ENCODE assay signal across 9 mouse cellular contexts in the genomic region with DNA sequence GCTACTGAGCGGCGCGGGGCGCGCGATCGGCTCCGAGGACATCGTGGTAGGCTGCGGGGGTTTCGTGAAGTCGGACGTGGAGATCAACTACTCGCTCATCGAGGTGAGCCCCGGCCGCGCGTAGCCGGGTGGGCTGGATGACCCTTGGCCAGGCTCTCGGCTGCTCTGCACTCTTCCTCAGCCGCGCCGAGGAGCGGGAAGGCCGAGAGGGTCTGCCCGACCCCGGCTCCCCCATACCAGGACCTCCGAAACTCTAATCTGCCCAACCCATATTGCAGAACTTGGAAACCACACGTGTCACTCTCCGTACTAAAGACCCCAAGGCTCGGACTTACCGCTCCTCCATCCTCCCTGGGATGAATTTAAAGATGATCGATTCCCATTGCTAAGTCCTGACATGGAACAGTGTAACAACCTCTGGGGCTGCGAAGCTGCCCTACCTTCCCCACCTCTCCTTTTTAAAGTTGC. TPM values are rescaled to one million over a fixed set of nuclear protein-coding genes. Genes with fewer than 3 reads are reported as not detected.
DNase-seq lines count a peak whose midpoint lies in the region; ATAC-seq and TF ChIP-seq lines count a peak whose summit lies in the region.
"Had no signal": no experiment of that assay in that cellular context is flagged by ENCODE, and none has a peak within 500 bp of the region (broad histone marks: within the 10 kb centered on the region; RNA-seq: fewer than 3 reads in every experiment).

No protein-coding gene starts in this region.

- TF ChIP-seq CTCF in CH12.LX (conservative IDR thresholded peaks at IDR 0.05 in 1 of 2, IDR thresholded peaks at IDR 0.05 in 1 of 2; ENCODE audit: low read depth in 2 of 2, low read length in 2 of 2) = no peak

- no peak for ATAC-seq in forebrain, embryonic 13.5 days
- peak; percentile 4 for ATAC-seq in liver, embryonic 15.5 days (ENCODE audit: insufficient read depth)

- H3K27ac ChIP-seq in heart, embryonic 10.5 days = peak overlapping the region; percentile 89
- H3K27ac ChIP-seq in CH12.LX (ENCODE audit: insufficient read depth, low read depth) = no peak overlapping the region
- H3K27ac ChIP-seq in forebrain, embryonic 13.5 days = peak overlapping the region; percentile 25; the same call in 1 of the 2 replicates
- H3K27ac ChIP-seq in liver, embryonic 15.5 days (replicated peaks) = 0 out of 2 replicates have a peak overlapping the region, but pooled peaks have one; percentile 4

- no peak for DNase-seq in heart, embryonic 10.5 days (ENCODE audit: low spot score)
- DNase-seq in heart, adult 11 months = no peak
- no peak for DNase-seq in CH12.LX (ENCODE audit: extremely low read depth)
- no peak for DNase-seq in left cerebral cortex, adult 18-20 months (ENCODE audit: low spot score in 2 of 2)
- no peak for DNase-seq in layer of hippocampus, adult 9-10 months (ENCODE audit: low spot score)
- DNase-seq in thymus, postnatal 4 days = no peak

- no peak for TF ChIP-seq POLR2A in CH12.LX (IDR thresholded peaks at IDR 0.05; ENCODE audit: low read depth, low read length)

- H3K27me3 ChIP-seq in heart, embryonic 10.5 days (ENCODE audit: insufficient read depth, poor library complexity, severe bottlenecking) = peaks cover 3% of the 10 kb centered on the region; the same call in 1 of the 2 replicates
- H3K27me3 ChIP-seq in CH12.LX (replicated peaks) = no peaks in the 10 kb centered on the region
- peaks cover 8% of the 10 kb centered on the region for H3K27me3 ChIP-seq in forebrain, embryonic 13.5 days
- H3K27me3 ChIP-seq in liver, embryonic 15.5 days = no peaks in the 10 kb centered on the region

- peaks cover 17% of the 10 kb centered on the region for H3K36me3 ChIP-seq in heart, embryonic 10.5 days
- peaks cover 8 to 34% of the 10 kb centered on the region in 2 experiments for H3K36me3 ChIP-seq in CH12.LX (replicated peaks in 1 of 2; ENCODE audit: control insufficient read depth in 1 of 2, insufficient read depth in 1 of 2, low read length in 1 of 2)
- peaks cover 15% of the 10 kb centered on the region for H3K36me3 ChIP-seq in forebrain, embryonic 13.5 days (ENCODE audit: poor library complexity, severe bottlenecking)
- peaks cover 20% of the 10 kb centered on the region for H3K36me3 ChIP-seq in liver, embryonic 15.5 days (replicated peaks)

- peaks cover 21% of the 10 kb centered on the region for H3K4me1 ChIP-seq in heart, embryonic 10.5 days
- peaks cover 21 to 55% of the 10 kb centered on the region in 2 experiments for H3K4me1 ChIP-seq in CH12.LX (ENCODE audit: control insufficient read depth in 1 of 2, insufficient read depth in 2 of 2)
- peaks cover 16% of the 10 kb centered on the region for H3K4me1 ChIP-seq in forebrain, embryonic 13.5 days
- peaks cover 55% of the 10 kb centered on the region for H3K4me1 ChIP-seq in liver, embryonic 15.5 days (replicated peaks)

- H3K9ac ChIP-seq in CH12.LX (ENCODE audit: insufficient read depth, low read depth) = peak overlapping the region; percentile 85
- H3K9ac ChIP-seq in forebrain, embryonic 13.5 days = peak overlapping the region; percentile 93
- peak overlapping the region; percentile 76 for H3K9ac ChIP-seq in liver, embryonic 15.5 days

- H3K4me3 ChIP-seq in heart, embryonic 10.5 days = peak overlapping the region; percentile 86
- H3K4me3 ChIP-seq in CH12.LX (replicated peaks in 1 of 3; ENCODE audit: low read depth in 2 of 3, low read length in 2 of 3, poor library complexity in 1 of 3) = peak overlapping the region; percentile 98 to 99 (median 99)
- peak overlapping the region; percentile 89 for H3K4me3 ChIP-seq in forebrain, embryonic 13.5 days
- peak overlapping the region; percentile 80 for H3K4me3 ChIP-seq in liver, embryonic 15.5 days (replicated peaks)

- no peak for TF ChIP-seq EP300 in CH12.LX (IDR thresholded peaks at IDR 0.05; ENCODE audit: low read length)

- H3K4me2 ChIP-seq in CH12.LX (ENCODE audit: insufficient read depth, low read depth, poor library complexity, severe bottlenecking) = peak overlapping the region; percentile 99
- peak overlapping the region; percentile 95 for H3K4me2 ChIP-seq in forebrain, embryonic 13.5 days
- H3K4me2 ChIP-seq in liver, embryonic 15.5 days = peak overlapping the region; percentile 94

- under 1% methylated on average over 35 of the region's 35 CpGs for WGBS in heart, embryonic 10.5 days
- under 1% methylated on average over 35 of the region's 35 CpGs for WGBS in forebrain, embryonic 13.5 days
- WGBS in liver, embryonic 15.5 days (ENCODE audit: insufficient replicate concordance) = under 1% methylated on average over 35 of the region's 35 CpGs

- TF ChIP-seq RAD21 in CH12.LX (IDR thresholded peaks at IDR 0.05; ENCODE audit: low read depth, low read length) = no peak

- H3K79me2 ChIP-seq in CH12.LX (replicated peaks; ENCODE audit: control insufficient read depth, extremely low read depth, insufficient read depth, poor library complexity, severe bottlenecking) = peaks cover 24% of the 10 kb centered on the region

- dilution Hi-C loops in CH12.LX (cut with MboI; ENCODE audit: extremely low pct_ligation_motif_present, extremely low pct_unique_long_range_greater_than_20kb, low sequenced_read_pairs) = no loop called here

- H3K9me3 ChIP-seq in heart, embryonic 10.5 days = no peaks in the 10 kb centered on the region
- no peaks in the 10 kb centered on the region for H3K9me3 ChIP-seq in CH12.LX (replicated peaks; ENCODE audit: low read length)
- no peaks in the 10 kb centered on the region for H3K9me3 ChIP-seq in forebrain, embryonic 13.5 days (replicated peaks)
- H3K9me3 ChIP-seq in liver, embryonic 15.5 days (replicated peaks) = no peaks in the 10 kb centered on the region

- in situ Hi-C loops in CH12.LX (cut with MboI; ENCODE audit: low pct_ligation_motif_present, low pct_unique_long_range_greater_than_20kb, low sequenced_read_pairs) = no loop called here

TF ChIP-seq in CH12.LX, 34 proteins besides CTCF, POLR2A, EP300 and RAD21:
- TF ChIP-seq ZC3H11A (IDR thresholded peaks at IDR 0.05; ENCODE audit: low read depth, low read length) = no peak
- TF ChIP-seq MYC (IDR thresholded peaks at IDR 0.05; ENCODE audit: low read depth, low read length) = no peak; the same call in 1 of the 2 replicates
- TF ChIP-seq ZKSCAN1 (IDR thresholded peaks at IDR 0.05; ENCODE audit: borderline replicate concordance, low read depth, low read length) = no peak
- TF ChIP-seq E2F4 (IDR thresholded peaks at IDR 0.05; ENCODE audit: insufficient replicate concordance, low read depth, low read length) = no peak
- TF ChIP-seq SIN3A (IDR thresholded peaks at IDR 0.05; ENCODE audit: low read length) = peak; percentile 80
- no peak for TF ChIP-seq BHLHE40 (IDR thresholded peaks at IDR 0.05; ENCODE audit: low read depth, low read length)
- no peak for TF ChIP-seq USF1 (IDR thresholded peaks at IDR 0.05; ENCODE audit: low read depth, low read length)
- TF ChIP-seq IRF4 (IDR thresholded peaks at IDR 0.05; ENCODE audit: low read depth, low read length) = 0 out of 2 replicates have a peak, but pooled peaks have one; percentile 1
- peak; percentile 7; the same call in 1 of the 2 replicates for TF ChIP-seq ZMIZ1 (IDR thresholded peaks at IDR 0.05; ENCODE audit: low read depth, low read length)

RNA-seq across cellular contexts. Expression of gene Nomo1, which starts 0.4 kb away (rescaled TPM):
- 44.2 and 45.3 TPM in 2 replicates for polyA plus RNA-seq in heart, embryonic 10.5 days (2016; fragmentation: Nextera tagmentation; extraction: Ambion mirVana)
- total RNA-seq in CH12.LX (2012; rRNA removed) (89.6 and 102 TPM in 2 replicates), CH12.LX (2014; rRNA removed) (41.9 and 43.4 TPM in 2 replicates)
- polyA plus RNA-seq in CH12.LX (2012; ENCODE audit: insufficient read length, low read depth) = 97.8 and 103 TPM in 2 replicates
- 30.7 and 32.3 TPM in 2 replicates for polyA plus RNA-seq in forebrain, embryonic 13.5 days (2015; fragmentation: Nextera tagmentation; extraction: Ambion mirVana)
- 22.5 and 24.0 TPM in 2 replicates for polyA plus RNA-seq in liver, embryonic 15.5 days (2015; fragmentation: Nextera tagmentation; extraction: Ambion mirVana)
- 100 to 1,000 TPM; 105 to 106 TPM for total RNA-seq in left cerebral cortex, adult 18-20 months (2021)

RNA-seq across cellular contexts. Expression of gene Abcc6, which starts 3.8 kb away (rescaled TPM):
- polyA plus RNA-seq in heart, embryonic 10.5 days (2016; fragmentation: Nextera tagmentation; extraction: Ambion mirVana) = 0.02 and 1.3 TPM in 2 replicates
- total RNA-seq in CH12.LX (2012; rRNA removed) (9.0 and 10.5 TPM in 2 replicates), CH12.LX (2014; rRNA removed) (2.2 and 7.8 TPM in 2 replicates)
- polyA plus RNA-seq in CH12.LX (2012; ENCODE audit: insufficient read length, low read depth) = 6.4 and 7.4 TPM in 2 replicates
- 0.13 and 0.28 TPM in 2 replicates for polyA plus RNA-seq in forebrain, embryonic 13.5 days (2015; fragmentation: Nextera tagmentation; extraction: Ambion mirVana)
- 11.4 and 16.7 TPM in 2 replicates for polyA plus RNA-seq in liver, embryonic 15.5 days (2015; fragmentation: Nextera tagmentation; extraction: Ambion mirVana)
- total RNA-seq in left cerebral cortex, adult 18-20 months (2021) = 1 to 10 TPM; 1.4 to 2.5 TPM
- total RNA-seq: megakaryocyte-erythroid progenitor cell, adult 5-6 weeks had no signal
